Mouse (Mus musculus) heart, postnatal 0 days (tissue): ENCODE measurements around the gene Fam206a. TPM values are rescaled to one million over a fixed set of nuclear protein-coding genes. Genes with fewer than 3 reads are reported as not detected.

ENCODE experiments used
- ATAC-seq: fragments of 200-750 bp; cut with Nextera tagmentation; 2 replicates; pipeline ENCODE4 v1.8.0; 2017; ENCODE audit warnings: low read depth, moderate number of reproducible peaks, moderate library complexity; ENCODE audit not compliant: insufficient read depth
- DNase-seq: peaks from one replicate; pipeline ENCODE4 v3.0.0-alpha.2; 2016; ENCODE audit warnings: low spot score
- H3K27ac ChIP-seq: fragments of 300-500 bp; sonication (generic); 2 replicates; pipeline ENCODE4 v1.5.1; 2014; ENCODE audit warnings: low read depth, mild to moderate bottlenecking
- H3K27me3 ChIP-seq: fragments of 300-500 bp; sonication (generic); 2 replicates; pipeline ENCODE4 v1.6.1; 2014; ENCODE audit warnings: low read length, mixed read lengths; ENCODE audit not compliant: control insufficient read depth, insufficient read depth
- H3K36me3 ChIP-seq: fragments of 300-500 bp; sonication (generic); replicated peaks from 2 replicates; pipeline ENCODE4 v1.6.1; 2014; ENCODE audit warnings: low read length, mixed read lengths; ENCODE audit not compliant: control insufficient read depth, insufficient read depth
- H3K4me1 ChIP-seq: fragments of 300-500 bp; sonication (generic); 2 replicates; pipeline ENCODE4 v1.6.1; 2014; ENCODE audit warnings: antibody characterized with exemption; ENCODE audit not compliant: control insufficient read depth, insufficient read depth
- H3K4me2 ChIP-seq: fragments of 300-500 bp; sonication (generic); 2 replicates; pipeline ENCODE4 v1.6.1; 2014; ENCODE audit warnings: low read depth, mild to moderate bottlenecking, low read length, moderate library complexity
- H3K4me3 ChIP-seq: fragments of 300-500 bp; sonication (generic); 2 replicates; pipeline ENCODE4 v1.5.1; 2014; ENCODE audit warnings: low read depth, low read length
- H3K9ac ChIP-seq: fragments of 300-500 bp; sonication (generic); replicated peaks from 2 replicates; pipeline ENCODE4 v1.6.1; 2014; ENCODE audit warnings: low read depth, low read length, mixed read lengths
- H3K9me3 ChIP-seq: fragments of 300-500 bp; sonication (generic); replicated peaks from 2 replicates; pipeline ENCODE4 v1.6.1; 2016; ENCODE audit warnings: low read length; ENCODE audit not compliant: control insufficient read depth
- CTCF ChIP-seq: IDR thresholded peaks from 2 replicates; pipeline ENCODE4 v1.5.1; 2016; ENCODE audit warnings: antibody characterized with exemption, control low read depth, low read depth
- EP300 ChIP-seq: IDR thresholded peaks from 2 replicates; pipeline ENCODE4 v1.6.1; 2016; ENCODE audit warnings: antibody characterized with exemption, low read depth
- WGBS: fragments of 180-500 bp; shearing (Covaris S2); extraction: QIAGEN DNeasy Blood & Tissue Kit; methylation state at CpG from one replicate; pipeline ENCODE4 v1.1.7; 2014; 5-methylcytosine and 5-hydroxymethylcytosine counted together
- polyA plus RNA-seq: library from polyadenylated mRNA; unstranded; fragments of >200 nt; fragmentation: Nextera tagmentation; extraction: Ambion mirVana; gene quantifications from 2 replicates; pipeline ENCODE4 v1.2.1, GENCODE M21; 2015
- total RNA-seq: library from RNA; depleted of rRNA; stranded (reverse); fragments of >200 nt; gene quantifications from 2 replicates; pipeline ENCODE4 v1.2.3, GENCODE M21; 2014; ENCODE audit warnings: low replicate concordance; rRNA removed

Fam206a gene
- total and polyA plus RNA-seq, 2 experiments from 2014 or later: 3.9 to 4.0 TPM

DNA sequence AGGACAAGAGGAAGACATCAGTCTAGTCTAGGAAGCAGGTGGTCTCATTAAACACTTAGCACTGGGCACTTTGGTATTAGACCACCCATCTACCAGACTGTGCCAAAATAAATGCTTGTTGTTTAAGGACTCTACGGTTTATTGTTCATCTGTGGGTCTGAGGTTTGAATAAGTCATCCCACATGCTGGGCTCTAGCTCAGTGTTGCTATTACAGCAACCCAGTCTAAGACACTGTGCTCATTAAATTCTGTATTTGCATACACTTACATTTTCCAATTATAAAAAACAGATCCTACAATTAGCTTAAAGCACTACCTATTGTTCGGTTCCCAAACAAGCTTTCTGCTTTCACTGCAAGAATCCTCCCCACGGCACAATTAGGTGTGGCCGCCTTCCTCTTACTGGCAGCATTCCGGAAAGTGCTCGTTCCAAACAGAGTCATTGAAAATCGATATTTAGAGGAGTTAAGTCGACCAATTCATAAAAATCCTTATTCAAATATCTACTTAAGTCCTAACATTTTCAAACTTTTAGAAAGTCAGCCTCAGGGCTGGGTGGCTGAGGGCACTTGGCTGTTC, 54.3 kb downstream of the Fam206a start:
- WGBS: 85% methylated on average over 8 of the region's 8 CpGs
- no peak overlapping the region for H3K4me2 ChIP-seq

GRCm38 (mm10) chr4:56858733-56859132, 56.6 kb downstream of the Fam206a start:
- H3K9ac ChIP-seq: no peak overlapping the region
- H3K27ac ChIP-seq: peak overlapping the region; percentile 48; the same call in 1 of the 2 replicates
- H3K4me1 ChIP-seq: peaks cover 13% of the 10 kb centered on the region
- no peak overlapping the region for H3K4me3 ChIP-seq
- ATAC-seq (peak; percentile 44; the same call in 1 of the 2 replicates), DNase-seq (no peak)
- H3K4me2 ChIP-seq: no peak overlapping the region
- no peaks in the 10 kb centered on the region for H3K9me3 ChIP-seq
- 51% methylated on average over 9 of the region's 9 CpGs for WGBS
- TF ChIP-seq CTCF (no peak), EP300 (no peak)
- H3K36me3 ChIP-seq: no peaks in the 10 kb centered on the region
- no peaks in the 10 kb centered on the region for H3K27me3 ChIP-seq

More for the DNA sequence above, 54.3 kb downstream of the Fam206a start:
- H3K9me3 ChIP-seq: no peaks in the 10 kb centered on the region
- TF ChIP-seq CTCF: no peak
- no peak for TF ChIP-seq EP300
- H3K4me3 ChIP-seq: no peak overlapping the region
- no peaks in the 10 kb centered on the region for H3K36me3 ChIP-seq
- peaks cover 7% of the 10 kb centered on the region; the same call in 1 of the 2 replicates for H3K4me1 ChIP-seq
- no peak overlapping the region for H3K9ac ChIP-seq
- H3K27ac ChIP-seq: no peak overlapping the region
- ATAC-seq (no peak), DNase-seq (no peak)
- H3K27me3 ChIP-seq: no peaks in the 10 kb centered on the region

Other genes with a start within 250 kb of the Fam206a start
- gene Gm26657, start 62.3 kb upstream of the Fam206a start, total RNA-seq: not detected in 2 replicates
- not detected in 2 replicates for gene Gm26657, start 62.3 kb upstream of the Fam206a start, polyA plus RNA-seq
- 0.35 TPM in 1 of 2 replicates, not detected in the other for gene Actl7b, start 60.9 kb upstream of the Fam206a start, total RNA-seq
- gene Actl7b, start 60.9 kb upstream of the Fam206a start, polyA plus RNA-seq: not detected in 2 replicates
- not detected in 2 replicates for gene Actl7a, start 58.9 kb upstream of the Fam206a start, total RNA-seq
- gene Actl7a, start 58.9 kb upstream of the Fam206a start, polyA plus RNA-seq: not detected in 2 replicates
- gene Elp1, start within 50 bp of the Fam206a start, total RNA-seq: 20.4 and 25.5 TPM in 2 replicates
- 12.9 and 15.0 TPM in 2 replicates for gene Elp1, start within 50 bp of the Fam206a start, polyA plus RNA-seq
- 27.9 and 34.3 TPM in 2 replicates for gene Ctnnal1, start 62.8 kb downstream of the Fam206a start, total RNA-seq
- 34.4 and 35.5 TPM in 2 replicates for gene Ctnnal1, start 62.8 kb downstream of the Fam206a start, polyA plus RNA-seq
- 68.4 and 82.4 TPM in 2 replicates for gene Tmem245, start 145.1 kb downstream of the Fam206a start, total RNA-seq
- gene Tmem245, start 145.1 kb downstream of the Fam206a start, polyA plus RNA-seq: 21.1 and 23.7 TPM in 2 replicates
- gene Frrs1l, start 188.0 kb downstream of the Fam206a start, total RNA-seq: not detected in 2 replicates
- 0.05 TPM in 1 of 2 replicates, not detected in the other for gene Frrs1l, start 188.0 kb downstream of the Fam206a start, polyA plus RNA-seq